24 mouse cellular contexts compared by ENCODE assay signal in genomic region chr6:94232243-94232785, GRCm38 (mm10). TPM values are rescaled to one million over a fixed set of nuclear protein-coding genes. Genes with fewer than 3 reads are reported as not detected.
DNase-seq lines count a peak whose midpoint lies in the region; ATAC-seq lines count a peak whose summit lies in the region.
"Had no signal": no experiment of that assay in that cellular context is flagged by ENCODE, and none has a peak within 500 bp of the region (broad histone marks: within the 10 kb centered on the region; RNA-seq: fewer than 3 reads in every experiment).

No protein-coding gene starts in this region.

- H3K4me1 ChIP-seq in neural tube, embryonic 12.5 days, result peaks cover 12% of the 10 kb centered on the region
- peaks cover 19% of the 10 kb centered on the region; the same call in 1 of the 2 replicates for H3K4me1 ChIP-seq in neural tube, embryonic 15.5 days
- H3K4me1 ChIP-seq in hindbrain, embryonic 16.5 days (ENCODE audit: control insufficient read depth, insufficient read depth, low read depth, low read length), result peaks cover 3% of the 10 kb centered on the region
- peaks cover 9% of the 10 kb centered on the region; the same call in 1 of the 2 replicates for H3K4me1 ChIP-seq in forebrain, embryonic 11.5 days (replicated peaks; ENCODE audit: control insufficient read depth, insufficient read depth, low read length)

- 0 out of 2 replicates have a peak, but pooled peaks have one; percentile 56 for ATAC-seq in neural tube, embryonic 12.5 days (ENCODE audit: low FRiP score, low read depth)
- ATAC-seq in neural tube, embryonic 15.5 days (ENCODE audit: low FRiP score), result no peak
- 0 out of 2 replicates have a peak, but pooled peaks have one; percentile 52 for ATAC-seq in hindbrain, embryonic 16.5 days
- ATAC-seq in forebrain, embryonic 11.5 days (replicated peaks; ENCODE audit: low FRiP score), result no peak
- ATAC-seq: forebrain, embryonic 16.5 days; inflammation-experienced regulatory T-cells, adult 6 months; liver, embryonic 12.5 days had no signal

- no peak overlapping the region for H3K9ac ChIP-seq in neural tube, embryonic 12.5 days
- no peak overlapping the region for H3K9ac ChIP-seq in neural tube, embryonic 15.5 days (replicated peaks)
- no peak overlapping the region for H3K9ac ChIP-seq in hindbrain, embryonic 16.5 days (ENCODE audit: low read depth, low read length)
- no peak overlapping the region for H3K9ac ChIP-seq in forebrain, embryonic 11.5 days (ENCODE audit: low read length)
- H3K9ac ChIP-seq: heart, embryonic 12.5 days; kidney, embryonic 15.5 days; liver, embryonic 12.5 days had no signal

- no peaks in the 10 kb centered on the region for H3K9me3 ChIP-seq in neural tube, embryonic 12.5 days
- no peaks in the 10 kb centered on the region for H3K9me3 ChIP-seq in neural tube, embryonic 15.5 days (replicated peaks)
- no peaks in the 10 kb centered on the region for H3K9me3 ChIP-seq in hindbrain, embryonic 16.5 days (ENCODE audit: control insufficient read depth, low read length)
- H3K9me3 ChIP-seq in forebrain, embryonic 11.5 days (ENCODE audit: control insufficient read depth, low read length), result no peaks in the 10 kb centered on the region
- H3K9me3 ChIP-seq: heart, embryonic 12.5 days; kidney, embryonic 15.5 days; liver, embryonic 12.5 days had no signal

- no peak overlapping the region for H3K4me2 ChIP-seq in neural tube, embryonic 12.5 days (replicated peaks)
- no peak overlapping the region for H3K4me2 ChIP-seq in neural tube, embryonic 15.5 days
- no peak overlapping the region for H3K4me2 ChIP-seq in hindbrain, embryonic 16.5 days (ENCODE audit: low read length)
- no peak overlapping the region for H3K4me2 ChIP-seq in forebrain, embryonic 11.5 days (ENCODE audit: low read depth, low read length, severe bottlenecking)
- H3K4me2 ChIP-seq: heart, embryonic 12.5 days; kidney, embryonic 15.5 days; liver, embryonic 12.5 days had no signal

- no peaks in the 10 kb centered on the region for H3K27me3 ChIP-seq in neural tube, embryonic 12.5 days (replicated peaks)
- H3K27me3 ChIP-seq in neural tube, embryonic 15.5 days (replicated peaks), result no peaks in the 10 kb centered on the region
- H3K27me3 ChIP-seq in hindbrain, embryonic 16.5 days (replicated peaks; ENCODE audit: control insufficient read depth, insufficient read depth, low read length), result no peaks in the 10 kb centered on the region
- H3K27me3 ChIP-seq in forebrain, embryonic 11.5 days (ENCODE audit: control insufficient read depth, insufficient read depth, low read length), result no peaks in the 10 kb centered on the region
- H3K27me3 ChIP-seq: CH12.LX; heart, embryonic 12.5 days; kidney, embryonic 15.5 days; liver, embryonic 12.5 days had no signal

- no peak overlapping the region for H3K27ac ChIP-seq in neural tube, embryonic 12.5 days
- H3K27ac ChIP-seq in neural tube, embryonic 15.5 days (replicated peaks), result no peak overlapping the region
- H3K27ac ChIP-seq in hindbrain, embryonic 16.5 days (ENCODE audit: low read depth, low read length), result no peak overlapping the region
- no peak overlapping the region for H3K27ac ChIP-seq in forebrain, embryonic 11.5 days (ENCODE audit: low read depth, low read length)
- H3K27ac ChIP-seq: kidney, embryonic 15.5 days; liver, embryonic 12.5 days had no signal

- 55% methylated on average over 3 of the region's 3 CpGs for WGBS in neural tube, embryonic 12.5 days
- WGBS in neural tube, embryonic 15.5 days, result 45% methylated on average over 3 of the region's 3 CpGs
- WGBS in hindbrain, embryonic 16.5 days, result 66% methylated on average over 3 of the region's 3 CpGs
- 80% methylated on average over 3 of the region's 3 CpGs for WGBS in forebrain, embryonic 11.5 days

- peak; percentile 61 for DNase-seq in heart, adult 11 months
- DNase-seq in heart, adult 18-20 months, result no peak
- no peak for DNase-seq in urinary bladder, adult 2 months (ENCODE audit: low spot score)
- no peak for DNase-seq in forebrain, embryonic 11.5 days (ENCODE audit: low spot score)
- DNase-seq: adrenal gland, postnatal 25 days; cerebellum, adult 18-20 months; gastrocnemius, postnatal 25 days; kidney, postnatal 4 days; layer of hippocampus, adult 9-11 months; lung, adult 2 months; thymus, postnatal 25 days had no signal

- H3K4me3 ChIP-seq in neural tube, embryonic 12.5 days, result no peak overlapping the region
- H3K4me3 ChIP-seq in neural tube, embryonic 15.5 days (replicated peaks), result no peak overlapping the region
- no peak overlapping the region for H3K4me3 ChIP-seq in hindbrain, embryonic 16.5 days (ENCODE audit: low read length)
- no peak overlapping the region for H3K4me3 ChIP-seq in forebrain, embryonic 11.5 days (ENCODE audit: low read depth, low read length)
- H3K4me3 ChIP-seq: erythroblast, embryonic 14.5 days; heart, embryonic 12.5 days; kidney, embryonic 15.5 days; liver, embryonic 12.5 days had no signal

- no peaks in the 10 kb centered on the region for H3K36me3 ChIP-seq in neural tube, embryonic 12.5 days
- no peaks in the 10 kb centered on the region for H3K36me3 ChIP-seq in neural tube, embryonic 15.5 days
- no peaks in the 10 kb centered on the region for H3K36me3 ChIP-seq in hindbrain, embryonic 16.5 days (ENCODE audit: control insufficient read depth, insufficient read depth, low read length)
- H3K36me3 ChIP-seq in forebrain, embryonic 11.5 days (ENCODE audit: control insufficient read depth, insufficient read depth, low read length), result no peaks in the 10 kb centered on the region
- H3K36me3 ChIP-seq: heart, embryonic 12.5 days; kidney, embryonic 15.5 days; liver, embryonic 12.5 days had no signal

RNA-seq across cellular contexts. Expression of gene Magi1, which starts 51.4 kb away (rescaled TPM):
- 10 to 100 TPM; 13.9 to 18.5 TPM for total RNA-seq in heart, adult 18-20 months (2021)
- 25.4 and 28.0 TPM in 2 replicates for polyA plus RNA-seq in neural tube, embryonic 12.5 days (2016; fragmentation: Nextera tagmentation; extraction: Ambion mirVana)
- 25.2 and 29.9 TPM in 2 replicates for polyA plus RNA-seq in neural tube, embryonic 15.5 days (2015; fragmentation: Nextera tagmentation; extraction: Ambion mirVana)
- 27.7 and 28.2 TPM in 2 replicates for polyA plus RNA-seq in hindbrain, embryonic 16.5 days (2015; fragmentation: Nextera tagmentation; extraction: Ambion mirVana)
- 9.6 and 14.1 TPM in 2 replicates for polyA plus RNA-seq in urinary bladder, adult 2 months (2012; rRNA removed)
- polyA plus RNA-seq in forebrain, embryonic 11.5 days (2014; fragmentation: Nextera tagmentation; extraction: Ambion mirVana), result 42.1 and 44.3 TPM in 2 replicates
- total RNA-seq: CH12.LX; MEL; monocyte, adult 5-6 weeks; neutrophil, adult 5-6 weeks had no signal

Comparison
In these comparisons a context has a peak if more than half of its experiments do, and no peak if none do; other contexts are left out.
1. ATAC-seq: peak in neural tube, embryonic 12.5 days (single experiment) and hindbrain, embryonic 16.5 days (single experiment); none in neural tube, embryonic 15.5 days (single experiment) and forebrain, embryonic 11.5 days (single experiment).